Mouse (Mus musculus): ENCODE measurements at regions not wholly inside any gene's neighbourhood (a gene's known extent, or its start where the extent isn't known, plus 50 kb on each side); places are given as distances from the start of the nearest gene placed in this dataset.

DNA sequence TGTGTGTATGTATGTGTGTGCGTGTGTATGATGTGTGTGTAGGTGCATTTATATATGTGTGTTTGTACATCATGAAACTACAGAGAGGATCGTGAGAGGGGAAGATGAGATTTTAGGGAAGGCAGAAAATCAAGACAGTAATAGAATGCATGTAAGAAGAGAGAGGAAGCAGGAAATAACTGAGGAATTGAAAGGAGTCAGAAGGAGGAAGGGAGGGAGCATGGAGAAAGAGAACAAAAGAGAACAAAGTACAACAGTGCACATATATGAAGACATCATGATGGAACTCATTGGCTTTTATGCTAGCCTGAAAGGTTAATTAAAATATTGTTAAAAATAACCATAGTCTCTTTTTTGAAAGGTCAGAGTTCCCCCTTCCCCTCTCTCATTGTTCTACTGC is 111.4 kb downstream of the Uchl5 start:
- DNase-seq (ENCODE audit: low spot score in 2 of 2) = no peak
- intact Hi-C loops (cut with DNase I) = no loop called here

DNA sequence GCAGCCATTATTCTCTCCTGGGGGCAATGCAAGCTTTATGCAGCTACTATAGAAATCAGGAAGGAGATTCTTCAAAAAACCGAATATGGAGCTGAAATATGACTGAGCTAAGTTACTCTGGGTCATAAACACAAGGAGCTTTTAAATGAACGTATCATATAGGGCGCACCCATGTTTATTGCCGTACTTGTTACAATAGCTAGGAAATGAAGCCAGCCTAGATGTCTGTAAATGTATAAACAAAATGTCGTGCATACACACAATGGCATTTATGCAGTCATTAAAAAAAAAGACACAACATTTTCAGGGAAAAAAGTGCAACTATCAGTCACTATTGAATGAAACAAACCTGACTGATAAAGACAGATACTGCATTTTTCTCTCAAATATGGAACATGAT is 111.0 kb downstream of the Uchl5 start:
- intact Hi-C loops (cut with DNase I) = no loop called here
- DNase-seq (ENCODE audit: low spot score in 2 of 2) = no peak

DNA sequence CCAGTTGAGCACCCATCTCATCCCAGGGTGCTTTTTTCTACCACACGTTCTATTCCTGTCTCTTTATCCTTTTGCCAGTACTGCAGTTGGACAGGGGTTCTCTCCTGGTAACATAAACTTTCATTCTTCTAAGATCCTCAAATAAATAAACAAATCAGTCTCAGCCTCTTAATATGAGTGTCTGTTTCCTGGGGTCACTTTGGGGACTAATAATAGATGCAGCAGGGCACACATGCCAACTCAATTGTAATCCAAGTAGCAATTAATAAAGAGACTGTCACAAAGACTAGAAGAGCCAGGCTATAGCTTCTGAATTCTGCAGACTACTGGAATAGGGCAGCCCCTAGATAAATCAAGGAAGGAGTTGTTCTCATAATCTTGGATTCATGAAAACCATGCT is 108.9 kb downstream of the Uchl5 start:
- intact Hi-C loops (cut with DNase I) = no loop called here
- no peak for DNase-seq (ENCODE audit: low spot score in 2 of 2)

DNA sequence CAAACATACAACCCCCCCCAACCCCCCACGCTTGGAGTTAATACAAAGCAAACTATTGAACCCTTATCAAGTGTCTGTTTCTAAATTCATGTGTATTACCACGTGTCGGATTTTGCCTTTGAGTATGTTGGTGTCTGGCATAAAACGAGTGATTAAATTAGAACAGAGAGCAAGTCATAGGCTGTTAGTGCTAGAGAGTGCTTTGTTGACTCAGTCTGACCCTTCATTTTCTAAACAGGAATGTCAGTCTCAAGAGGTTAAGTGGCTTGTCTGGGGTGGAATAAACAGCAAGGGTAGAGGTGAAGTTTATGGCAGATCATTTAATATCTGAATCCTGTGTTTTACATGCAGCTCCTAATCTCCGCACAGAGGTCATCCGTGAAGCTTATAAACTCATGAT is 104.1 kb downstream of the Uchl5 start:
- intact Hi-C loops (cut with DNase I) = no loop called here
- no peak for DNase-seq (ENCODE audit: low spot score in 2 of 2)

DNA sequence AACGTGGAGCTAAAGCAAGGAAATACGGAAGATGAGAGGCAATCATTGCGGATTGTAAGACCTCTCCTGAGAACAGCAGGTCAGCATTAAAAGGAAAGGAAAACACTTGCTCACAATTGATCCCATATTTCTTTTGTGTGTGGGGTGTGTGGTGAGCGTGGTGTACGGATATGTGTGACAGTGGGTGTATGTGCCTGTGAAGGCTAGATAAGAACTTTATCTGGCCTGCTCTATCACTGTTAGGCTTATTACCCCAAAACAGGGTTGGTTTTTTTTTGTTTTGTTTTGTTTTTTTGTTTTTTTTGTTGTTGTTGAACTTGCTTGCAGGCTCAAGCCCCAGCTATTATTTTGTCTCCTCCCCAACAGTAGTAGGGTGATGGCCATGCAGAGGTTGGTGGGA is 102.5 kb downstream of the Uchl5 start:
- intact Hi-C loops (cut with DNase I) = no loop called here

DNA sequence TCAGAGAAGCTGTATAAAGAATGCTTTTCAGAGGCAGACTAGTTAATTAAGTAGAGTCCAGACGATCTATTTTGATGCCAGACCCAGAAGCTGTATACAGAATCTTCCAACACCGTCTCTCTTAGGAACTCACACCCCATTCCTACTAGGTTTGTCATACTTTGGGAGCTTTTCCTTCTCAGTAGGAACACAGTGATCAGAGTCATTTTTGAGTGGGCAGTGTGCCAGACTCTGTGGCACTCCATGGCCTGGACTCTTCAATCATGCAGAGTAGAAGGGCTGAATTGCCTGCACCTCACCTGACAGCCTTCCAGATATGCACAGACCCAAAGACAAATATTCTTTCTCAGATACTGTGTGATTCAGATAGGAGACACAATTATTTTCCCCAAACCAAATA is 101.2 kb downstream of the Uchl5 start:
- no peak for DNase-seq (ENCODE audit: low spot score in 2 of 2)
- intact Hi-C loops (cut with DNase I) = no loop called here

More for the DNA sequence above, 102.5 kb downstream of the Uchl5 start:
- DNase-seq (ENCODE audit: low spot score in 2 of 2) = no peak

DNA sequence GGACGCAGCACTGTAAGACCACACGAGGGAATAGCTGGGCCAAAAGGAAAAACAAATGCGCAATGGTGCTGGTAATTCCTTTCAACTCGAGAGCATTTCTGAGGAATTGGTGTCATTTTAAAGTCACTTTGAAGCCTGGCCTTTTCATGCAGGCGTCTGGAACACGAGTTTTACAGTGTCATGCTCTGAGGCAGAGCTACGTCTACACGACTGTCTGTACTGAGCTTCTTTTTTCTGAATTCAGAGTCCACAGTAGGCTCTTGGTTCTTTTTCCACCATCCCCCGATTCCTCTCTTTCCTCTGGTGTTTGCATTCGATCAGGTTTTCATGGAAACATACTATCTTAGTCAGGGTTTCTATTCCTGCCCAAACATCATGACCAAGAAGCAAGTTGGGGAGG is 83.2 kb downstream of the Uchl5 start:
- intact Hi-C loops (cut with DNase I) = no loop called here
- DNase-seq (ENCODE audit: low spot score in 2 of 2) = no peak

DNA sequence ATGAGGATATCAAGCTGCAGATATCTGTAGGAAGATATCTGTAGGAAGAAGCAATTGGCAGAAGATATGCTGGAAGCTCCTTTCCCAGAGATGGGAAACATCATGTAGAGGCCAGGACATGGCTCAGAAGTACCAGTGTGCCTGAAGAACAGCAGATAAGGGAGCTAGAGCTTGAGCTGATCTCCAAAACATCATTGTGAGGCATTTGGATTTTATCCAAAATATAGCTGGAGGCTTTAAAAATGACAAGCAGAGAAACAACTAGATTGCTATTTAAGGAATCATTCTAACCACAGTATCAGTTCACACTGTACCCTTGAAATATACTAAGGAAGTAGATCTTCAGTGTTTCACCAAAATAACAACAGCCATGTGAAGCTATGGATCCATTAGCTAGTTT is 81.5 kb downstream of the Uchl5 start:
- no peak for DNase-seq (ENCODE audit: low spot score in 2 of 2)
- intact Hi-C loops (cut with DNase I) = no loop called here

Measured in left cerebral cortex, postnatal 25 days (tissue).